Mouse (Mus musculus): ENCODE results near the gene Pck1. TPM values are rescaled to one million over a fixed set of nuclear protein-coding genes. Genes with fewer than 3 reads are reported as not detected.
A peak's percentile ranks its signal among the peaks of the same experiment; 100 is the strongest.

Pck1 gene
- polyA plus RNA-seq, 1 experiment from 2014 or later, result not detected

DNA sequence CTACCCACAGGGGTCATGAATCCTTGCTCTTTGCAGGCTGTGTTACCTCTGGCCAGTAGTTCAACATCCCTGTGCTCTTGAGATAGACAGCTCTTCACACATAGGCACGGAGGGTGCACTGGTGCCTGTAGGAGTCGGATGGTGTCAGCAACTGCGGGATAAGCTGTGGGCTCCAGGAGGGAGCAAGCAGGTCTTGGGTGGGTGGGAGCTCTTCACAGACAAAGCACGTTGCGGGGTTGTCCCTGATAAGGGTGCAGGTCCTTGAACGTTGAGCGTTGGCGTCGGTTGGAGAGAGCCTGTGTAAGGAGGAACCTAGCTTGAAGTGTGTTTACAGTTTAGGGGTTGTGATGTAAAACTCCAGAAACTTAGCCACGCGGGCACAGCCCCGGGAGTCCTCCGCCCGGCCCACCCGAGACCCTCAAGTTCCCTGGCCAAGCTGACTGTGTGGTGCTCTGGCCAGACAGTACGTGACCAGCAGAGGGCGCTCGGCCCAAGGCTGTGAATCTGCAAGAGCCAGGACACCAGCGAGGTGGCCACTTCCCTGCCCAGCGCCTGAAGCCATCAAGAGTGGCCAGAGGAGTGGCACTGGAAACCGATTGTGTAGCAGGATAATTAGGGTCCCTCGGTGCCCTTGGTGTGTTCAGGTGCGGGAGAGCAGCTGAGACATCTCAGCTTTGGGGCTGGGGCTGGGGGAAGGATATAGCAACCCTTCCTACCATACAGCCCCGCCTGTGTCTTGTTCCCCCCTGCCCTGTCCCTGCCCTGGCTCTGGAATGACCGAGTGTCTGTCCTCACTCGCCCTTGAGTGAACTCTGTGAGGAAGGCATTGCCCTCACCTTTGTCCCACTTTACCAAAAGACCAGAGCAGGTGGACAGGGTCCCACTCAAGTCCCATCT, 33.4 kb downstream of the Pck1 start:
- no peaks in the 10 kb centered on the region for H3K36me3 ChIP-seq
- peaks cover 30% of the 10 kb centered on the region for H3K27me3 ChIP-seq
- no peak overlapping the region for H3K9ac ChIP-seq
- no peak overlapping the region; the same call in 1 of the 2 replicates for H3K4me2 ChIP-seq (replicated peaks)
- H3K4me1 ChIP-seq, result peaks cover 8% of the 10 kb centered on the region; the same call in 1 of the 2 replicates
- WGBS, result 33% methylated on average over 26 of the region's 26 CpGs
- no peaks in the 10 kb centered on the region; the same call in 1 of the 2 replicates for H3K9me3 ChIP-seq
- H3K27ac ChIP-seq, result no peak overlapping the region
- peak; percentile 49; the same call in 1 of the 2 replicates for ATAC-seq (ENCODE audit: low FRiP score, low read depth)
- H3K4me3 ChIP-seq, result no peak overlapping the region

DNA sequence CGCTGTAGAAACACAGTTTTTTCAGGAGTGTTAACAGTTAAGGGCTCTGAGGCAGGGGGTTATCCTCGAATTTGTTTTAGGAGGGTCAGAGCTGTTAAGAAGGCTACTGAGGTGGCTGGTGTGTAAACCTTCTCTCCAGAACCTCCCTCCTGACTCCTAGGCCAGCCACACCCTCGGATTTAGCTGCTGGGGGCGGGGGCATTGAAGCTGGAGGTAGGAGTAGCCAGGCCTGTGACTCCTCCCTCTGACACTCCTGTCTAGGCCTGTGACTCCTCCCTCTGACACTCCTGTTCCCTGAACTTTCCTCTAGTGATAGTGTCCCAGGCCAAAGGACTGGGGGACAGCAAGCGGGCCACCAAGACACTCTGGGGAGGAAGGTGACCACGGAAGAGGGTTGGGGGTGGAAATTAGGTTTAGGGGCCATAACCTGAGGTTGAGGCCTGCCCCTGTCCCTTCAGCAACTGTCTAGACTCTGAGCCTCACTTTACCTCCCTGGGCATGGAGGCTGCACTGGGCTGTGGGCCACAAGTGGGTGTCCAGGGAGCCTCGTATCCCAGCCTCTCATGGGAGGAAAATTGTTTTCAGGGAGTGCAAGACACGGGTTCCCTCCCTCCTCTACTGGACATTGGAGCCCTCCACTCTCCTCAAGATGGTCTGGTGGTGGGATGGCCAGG, 34.5 kb downstream of the Pck1 start:
- H3K4me3 ChIP-seq, result no peak overlapping the region
- no peaks in the 10 kb centered on the region for H3K36me3 ChIP-seq
- no peak overlapping the region for H3K9ac ChIP-seq
- no peak for ATAC-seq (ENCODE audit: low FRiP score, low read depth)
- no peak overlapping the region for H3K4me2 ChIP-seq (replicated peaks)
- 0 out of 2 replicates have a peak, but pooled peaks cover 5% of the 10 kb centered on the region for H3K4me1 ChIP-seq
- 34% methylated on average over 8 of the region's 8 CpGs for WGBS
- no peak overlapping the region for H3K27ac ChIP-seq
- no peaks in the 10 kb centered on the region; the same call in 1 of the 2 replicates for H3K9me3 ChIP-seq
- H3K27me3 ChIP-seq, result peaks cover 28% of the 10 kb centered on the region

DNA sequence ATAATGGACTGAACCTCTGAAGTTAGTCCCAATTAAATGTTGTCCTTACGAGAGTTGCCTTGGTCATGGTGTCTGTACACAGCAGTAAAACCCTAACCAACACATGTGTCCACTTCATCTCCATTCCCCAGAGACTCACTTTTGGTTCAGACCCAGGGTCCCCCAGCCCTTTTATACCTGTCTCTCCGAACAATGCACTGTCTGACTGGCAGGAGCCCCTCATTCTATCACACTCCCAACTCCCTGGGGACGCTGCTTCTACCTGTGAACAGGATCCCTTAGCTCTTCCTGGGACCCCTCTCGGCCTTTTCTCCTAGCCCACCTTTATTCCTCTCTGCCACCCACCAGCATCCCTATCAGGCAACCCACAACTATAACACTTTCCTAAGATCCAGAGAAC, 41.9 kb downstream of the Pck1 start:
- no peak for ATAC-seq (ENCODE audit: low FRiP score, low read depth)
- H3K36me3 ChIP-seq, result no peaks in the 10 kb centered on the region
- H3K4me2 ChIP-seq (replicated peaks), result no peak overlapping the region
- H3K27ac ChIP-seq, result no peak overlapping the region
- peaks cover 7% of the 10 kb centered on the region; the same call in 1 of the 2 replicates for H3K9me3 ChIP-seq
- WGBS, result 87% methylated on average over 4 of the region's 4 CpGs
- H3K9ac ChIP-seq, result no peak overlapping the region
- H3K27me3 ChIP-seq, result no peaks in the 10 kb centered on the region
- H3K4me1 ChIP-seq, result no peaks in the 10 kb centered on the region
- H3K4me3 ChIP-seq, result no peak overlapping the region

DNA sequence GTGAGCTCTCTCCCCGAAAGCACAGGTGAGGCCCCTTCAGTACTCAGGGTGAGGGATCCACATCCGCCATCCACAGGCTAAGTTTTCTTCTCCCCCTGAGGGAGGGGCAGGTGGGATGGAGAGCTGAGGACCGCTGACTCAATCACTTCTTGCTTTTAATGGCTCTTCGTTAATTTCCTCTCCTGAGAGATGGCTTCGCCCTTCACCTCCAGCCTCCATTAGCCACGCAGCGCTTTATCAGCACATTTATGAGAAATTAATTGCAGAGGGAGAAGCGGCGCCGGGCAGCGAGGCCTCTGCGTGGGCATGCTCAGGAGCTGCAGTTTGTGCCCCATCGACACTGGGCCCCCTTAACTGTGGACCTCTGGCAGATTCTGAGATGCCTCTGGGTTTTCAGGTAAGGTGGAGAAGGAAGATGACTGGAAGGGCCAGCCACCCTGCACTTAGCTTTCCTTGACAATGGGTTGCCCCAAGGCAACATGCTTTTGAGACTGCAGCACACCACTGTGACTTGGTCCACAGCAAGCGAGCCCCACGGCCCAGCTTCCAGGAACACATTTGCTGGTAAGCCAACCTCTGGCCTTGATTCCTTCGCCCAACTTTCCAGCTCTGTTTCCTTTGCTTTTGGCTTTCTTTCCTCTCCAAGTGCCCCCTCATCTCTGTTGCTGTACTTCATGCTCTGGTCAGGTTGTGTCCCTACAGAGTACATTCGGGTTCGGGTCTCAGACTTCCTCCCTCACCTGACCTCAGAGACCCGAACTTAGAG, 50.3 kb downstream of the Pck1 start:
- Histone ChIP-seq H3K4me1 (no peaks in the 10 kb centered on the region), H3K4me2 (replicated peaks) (no peak overlapping the region), H3K27me3 (no peaks in the 10 kb centered on the region), H3K4me3 (no peak overlapping the region), H3K9ac (no peak overlapping the region), H3K27ac (no peak overlapping the region), H3K9me3 (peaks cover 4% of the 10 kb centered on the region; the same call in 1 of the 2 replicates), H3K36me3 (no peaks in the 10 kb centered on the region)
- no peak for ATAC-seq (ENCODE audit: low FRiP score, low read depth)
- WGBS, result 80% methylated on average over 19 of the region's 19 CpGs

DNA sequence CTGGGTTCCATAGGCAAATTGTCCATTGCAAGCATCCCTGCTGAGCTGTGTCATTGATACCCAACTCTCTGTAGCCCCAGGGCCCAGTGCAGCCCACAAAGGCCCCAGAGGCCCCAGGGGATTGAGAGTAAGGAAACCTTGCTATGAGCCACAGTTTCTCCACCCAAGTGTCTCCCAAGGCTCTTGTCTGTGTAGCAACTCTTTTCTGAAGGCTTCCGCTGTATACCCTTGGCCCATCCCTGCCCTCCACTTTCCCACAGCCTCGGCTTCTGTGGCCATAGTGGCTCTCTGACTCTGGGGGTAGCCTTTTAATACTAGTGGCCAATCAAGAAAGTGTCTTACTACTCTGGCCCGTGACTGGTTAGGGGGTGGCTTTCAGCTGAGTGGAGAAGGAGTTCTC, 50.9 kb downstream of the Pck1 start:
- Histone ChIP-seq H3K27me3 (no peaks in the 10 kb centered on the region), H3K27ac (no peak overlapping the region), H3K4me3 (no peak overlapping the region), H3K4me1 (no peaks in the 10 kb centered on the region), H3K4me2 (replicated peaks) (no peak overlapping the region), H3K36me3 (no peaks in the 10 kb centered on the region), H3K9me3 (peaks cover 4% of the 10 kb centered on the region; the same call in 1 of the 2 replicates), H3K9ac (no peak overlapping the region)
- 85% methylated on average over 3 of the region's 3 CpGs for WGBS
- no peak for ATAC-seq (ENCODE audit: low FRiP score, low read depth)

DNA sequence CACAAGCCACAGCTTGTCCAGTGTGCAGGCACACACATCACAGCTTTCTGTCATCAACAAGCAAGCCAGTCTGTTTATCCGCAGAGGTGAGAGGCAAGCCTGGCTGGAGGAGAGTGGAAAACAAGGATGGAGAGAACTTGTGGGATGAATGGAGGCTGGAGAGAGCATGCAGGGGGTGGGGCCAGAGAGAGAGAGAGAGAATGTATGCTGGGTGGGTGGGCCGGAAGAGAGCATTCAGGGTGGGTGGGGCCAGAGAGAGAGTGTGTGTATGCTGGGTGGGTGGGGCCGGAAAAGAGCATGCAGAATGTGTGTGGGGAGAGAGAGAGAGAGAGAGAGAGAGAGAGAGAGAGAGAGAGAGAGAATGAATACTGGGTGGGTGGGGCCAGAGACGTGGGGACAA, 51.8 kb downstream of the Pck1 start:
- Histone ChIP-seq H3K4me1 (no peaks in the 10 kb centered on the region), H3K4me2 (replicated peaks) (no peak overlapping the region), H3K9me3 (no peaks in the 10 kb centered on the region; the same call in 1 of the 2 replicates), H3K4me3 (no peak overlapping the region), H3K9ac (no peak overlapping the region), H3K27me3 (no peaks in the 10 kb centered on the region), H3K27ac (no peak overlapping the region), H3K36me3 (no peaks in the 10 kb centered on the region)
- ATAC-seq (ENCODE audit: low FRiP score, low read depth), result no peak
- WGBS, result 71% methylated on average over 4 of the region's 4 CpGs

DNA sequence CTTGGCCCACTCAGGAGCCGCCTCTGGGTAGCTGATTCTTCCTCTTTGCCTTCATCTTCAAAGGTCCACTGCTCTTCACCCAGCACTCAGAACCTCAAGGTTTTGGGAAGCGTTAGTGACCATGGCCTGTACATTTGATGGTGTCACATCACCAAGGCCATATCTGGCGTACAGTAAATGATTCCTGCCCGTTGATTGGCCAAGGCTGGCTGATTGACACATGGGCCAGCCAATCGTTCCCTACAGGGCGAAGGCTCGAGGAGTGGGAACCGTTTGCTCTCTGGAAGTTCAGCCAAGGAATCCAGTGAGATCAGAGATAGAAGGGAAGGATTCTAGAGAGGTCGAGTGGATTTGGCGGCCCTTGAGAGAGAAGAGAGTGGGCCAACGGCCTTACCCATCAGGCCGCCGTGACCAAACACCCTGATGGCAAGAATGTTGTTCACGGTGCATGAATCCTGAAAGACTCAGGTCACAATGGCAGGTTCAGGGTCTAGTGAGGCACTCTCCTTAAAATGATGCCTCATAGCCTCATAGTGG, 52.8 kb downstream of the Pck1 start:
- H3K27me3 ChIP-seq, result no peaks in the 10 kb centered on the region
- no peak overlapping the region for H3K4me2 ChIP-seq (replicated peaks)
- WGBS, result 92% methylated on average over 14 of the region's 14 CpGs
- H3K4me3 ChIP-seq, result no peak overlapping the region
- no peak overlapping the region for H3K27ac ChIP-seq
- H3K4me1 ChIP-seq, result 0 out of 2 replicates have a peak, but pooled peaks cover 2% of the 10 kb centered on the region
- ATAC-seq (ENCODE audit: low FRiP score, low read depth), result no peak
- H3K9me3 ChIP-seq, result no peaks in the 10 kb centered on the region; the same call in 1 of the 2 replicates
- no peaks in the 10 kb centered on the region for H3K36me3 ChIP-seq
- no peak overlapping the region for H3K9ac ChIP-seq

DNA sequence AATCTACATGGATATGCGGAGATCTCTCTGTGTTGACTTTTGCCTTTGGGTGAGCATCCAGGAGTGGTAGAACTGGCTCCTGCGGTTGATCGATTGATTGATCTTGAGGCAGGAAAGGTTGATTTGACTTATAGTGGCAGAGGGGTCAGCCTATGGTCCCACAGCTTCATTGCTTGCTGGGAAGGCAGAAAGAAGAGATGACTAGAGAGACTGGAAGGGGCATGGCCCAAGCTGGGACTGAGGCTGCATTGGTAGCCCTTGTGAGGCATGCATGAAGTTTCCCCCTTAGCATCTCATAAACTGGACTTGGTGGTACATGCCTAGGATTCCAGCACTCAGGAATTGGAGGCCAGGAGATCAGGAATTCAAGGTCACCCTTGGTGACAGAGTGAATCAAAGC, 54.2 kb downstream of the Pck1 start:
- ATAC-seq (ENCODE audit: low FRiP score, low read depth), result no peak

More for the DNA sequence above, 54.2 kb downstream of the Pck1 start:
- Histone ChIP-seq H3K9ac (no peak overlapping the region), H3K4me3 (no peak overlapping the region), H3K4me1 (0 out of 2 replicates have a peak, but pooled peaks cover 4% of the 10 kb centered on the region), H3K9me3 (no peaks in the 10 kb centered on the region; the same call in 1 of the 2 replicates), H3K4me2 (replicated peaks) (no peak overlapping the region), H3K27me3 (no peaks in the 10 kb centered on the region), H3K36me3 (no peaks in the 10 kb centered on the region), H3K27ac (no peak overlapping the region)
- 95% methylated on average over 3 of the region's 3 CpGs for WGBS

Other genes starting within 250 kb of the Pck1 start
- 32.5 and 33.7 TPM in 2 replicates for gene Bmp7, start 212.7 kb upstream of the Pck1 start, polyA plus RNA-seq (2015; fragmentation: Nextera tagmentation; extraction: Ambion mirVana)
- 1.4 and 1.5 TPM in 2 replicates for gene Spo11, start 175.3 kb upstream of the Pck1 start, polyA plus RNA-seq (2015; fragmentation: Nextera tagmentation; extraction: Ambion mirVana)
- gene Rae1, start 152.9 kb upstream of the Pck1 start, polyA plus RNA-seq (2015; fragmentation: Nextera tagmentation; extraction: Ambion mirVana), result 148 and 155 TPM in 2 replicates
- 28.3 and 29.0 TPM in 2 replicates for gene Rbm38, start 132.6 kb upstream of the Pck1 start, polyA plus RNA-seq (2015; fragmentation: Nextera tagmentation; extraction: Ambion mirVana)
- 0.13 and 0.15 TPM in 2 replicates for gene Ctcfl, start 33.5 kb upstream of the Pck1 start, polyA plus RNA-seq (2015; fragmentation: Nextera tagmentation; extraction: Ambion mirVana)
- 0.43 and 0.45 TPM in 2 replicates for gene Zbp1, start 65.9 kb downstream of the Pck1 start, polyA plus RNA-seq (2015; fragmentation: Nextera tagmentation; extraction: Ambion mirVana)
- gene Pmepa1, start 123.5 kb downstream of the Pck1 start, polyA plus RNA-seq (2015; fragmentation: Nextera tagmentation; extraction: Ambion mirVana), result 5.6 and 6.0 TPM in 2 replicates

All from limb, embryonic 13.5 days (tissue).